Mouse (Mus musculus) embryonic fibroblast, embryonic 13.5 days (primary cell): Measurements from ENCODE around the gene Zfp981.
"Not testable (repeated sequence)": the region's sequence is repeated elsewhere in the genome, so short reads cannot be mapped to it uniquely, and the experiment has no call there.

Source experiments
- CTCF ChIP-seq: IDR thresholded peaks from 2 replicates; pipeline ENCODE4 v1.5.1; 2011; ENCODE audit warnings: mild to moderate bottlenecking, control low read depth, low read length, moderate library complexity, borderline replicate concordance; ENCODE audit not compliant: insufficient read depth
- POLR2A ChIP-seq: IDR thresholded peaks from 2 replicates; pipeline ENCODE4 v1.6.1; 2011; ENCODE audit warnings: low read depth, mild to moderate bottlenecking, control low read depth, low read length, moderate library complexity

- TF ChIP-seq CTCF, POLR2A: not testable (repeated sequence)
Observed at GRCm38 (mm10) chr4:146452576-146452975, 49.3 kb upstream of the Zfp981 start.
